Mouse (Mus musculus): Measurements from ENCODE around the gene Olfr341.

Olfr341 gene

DNA sequence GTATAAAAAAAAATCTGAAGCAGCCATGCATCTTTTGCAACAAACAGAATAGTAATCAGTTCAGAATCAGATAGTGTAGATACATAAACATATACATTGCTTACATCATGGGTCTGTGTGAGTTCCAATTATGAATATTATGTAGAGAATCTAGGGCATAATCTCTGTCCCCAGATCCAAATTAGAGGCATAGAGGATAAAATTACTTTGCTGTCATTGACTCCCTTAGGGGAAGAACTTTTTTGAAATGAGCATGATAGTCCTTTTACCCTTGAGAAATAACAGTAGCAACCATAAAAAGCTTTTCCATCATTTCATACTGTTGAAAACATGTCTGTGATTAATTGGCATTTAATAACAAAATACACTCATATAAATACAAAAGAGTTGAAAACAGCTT lies at the start of gene Olfr341:
Gene Olfr341, minus strand, starts transcription at position 101 of the 400 bp plus-strand sequence.
- no peak for DNase-seq

DNA sequence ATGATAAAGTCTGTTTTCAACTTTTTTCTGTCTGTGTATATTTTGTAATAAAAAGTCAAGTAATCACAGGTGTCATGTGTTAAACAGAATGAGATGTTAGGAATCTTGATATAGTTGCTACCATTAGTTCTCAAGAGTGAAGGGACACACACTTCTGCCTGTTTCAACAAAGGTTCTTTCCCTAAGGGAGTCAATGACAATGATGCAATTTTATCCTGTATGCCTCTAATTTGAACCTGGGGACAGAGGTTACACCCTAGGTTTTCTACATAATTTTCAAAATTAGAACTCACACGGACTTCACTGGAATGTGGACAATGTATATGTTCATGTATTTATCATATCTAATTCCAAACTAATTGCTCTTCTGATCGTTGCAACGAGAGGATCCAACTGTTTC lies 42.4 kb upstream of the Olfr341 start, which contains the start of gene Olfr342:
Gene Olfr342, plus strand, starts transcription at position 301 of the 400 bp plus-strand sequence.
- no peak for DNase-seq

DNA sequence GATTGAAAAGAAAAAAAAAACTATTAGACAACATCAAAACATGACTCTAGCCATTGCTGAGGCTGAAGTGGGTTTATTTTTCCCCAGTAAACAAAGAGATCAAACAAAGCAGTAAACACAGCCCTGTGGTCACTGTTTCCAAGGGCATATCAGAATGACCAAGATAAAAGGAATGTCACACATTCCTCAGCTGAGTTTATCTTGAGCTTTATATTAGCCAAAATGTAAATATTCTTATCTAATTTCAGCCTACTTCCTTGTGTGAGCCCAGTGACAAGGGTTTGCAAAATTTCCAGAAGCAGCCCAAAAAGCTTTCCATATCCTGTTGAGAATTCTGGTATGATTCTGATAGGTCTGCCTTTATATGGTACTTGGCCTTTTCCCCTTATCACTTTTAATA lies 8.6 kb downstream of the Olfr341 start:
- DNase-seq = no peak

DNA sequence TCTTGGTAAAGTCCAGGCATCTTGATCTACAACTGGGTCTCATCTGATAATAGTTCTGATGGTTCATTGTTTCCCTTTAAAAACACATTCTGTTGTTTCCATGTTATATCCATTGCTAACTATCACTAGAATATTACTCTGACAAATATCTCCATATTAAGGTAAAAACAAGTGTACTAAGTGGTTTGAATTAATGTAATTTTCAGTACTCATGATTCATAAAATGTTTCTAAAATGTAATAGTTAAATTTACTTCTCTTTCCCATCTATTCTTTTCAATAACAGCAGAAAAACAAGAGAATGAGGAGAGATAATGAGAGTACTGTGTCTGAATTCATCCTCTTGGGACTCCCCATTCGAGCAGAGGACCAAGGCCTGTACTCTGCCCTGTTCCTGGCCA lies 30.0 kb downstream of the Olfr341 start, which contains the start of gene Olfr340:
Gene Olfr340, plus strand, starts transcription at position 301 of the 400 bp plus-strand sequence.
- DNase-seq = no peak

Data from cerebellum, adult 11 months (tissue).